Mouse (Mus musculus): ENCODE results near the gene Kcnma1. TPM values are rescaled to one million over a fixed set of nuclear protein-coding genes. Genes with fewer than 3 reads are reported as not detected.

The Kcnma1 gene
- polyA plus RNA-seq, 1 experiment from 2014 or later: 6.5 TPM

- Histone ChIP-seq H3K4me1 (peaks cover 11% of the 10 kb centered on the region; the same call in 1 of the 2 replicates), H3K9ac (no peak overlapping the region), H3K27ac (replicated peaks) (no peak overlapping the region), H3K36me3 (no peaks in the 10 kb centered on the region), H3K4me3 (replicated peaks) (no peak overlapping the region), H3K9me3 (replicated peaks) (no peaks in the 10 kb centered on the region), H3K4me2 (replicated peaks) (no peak overlapping the region), H3K27me3 (no peaks in the 10 kb centered on the region)
- 81% methylated on average over 2 of the region's 2 CpGs for WGBS
- no peak for ATAC-seq (ENCODE audit: insufficient number of reproducible peaks, low FRiP score, low TSS enrichment, low read depth)
Measured at GRCm38 (mm10) chr14:23430006-23430405, 584.3 kb downstream of the Kcnma1 start.

GRCm38 (mm10) chr14:23429043-23429442 lies 585.2 kb downstream of the Kcnma1 start:
- H3K27me3 ChIP-seq: no peaks in the 10 kb centered on the region
- H3K27ac ChIP-seq (replicated peaks): no peak overlapping the region
- 25% methylated on average over 4 of the region's 4 CpGs for WGBS
- no peaks in the 10 kb centered on the region for H3K9me3 ChIP-seq (replicated peaks)
- no peak overlapping the region for H3K4me3 ChIP-seq (replicated peaks)
- ATAC-seq (ENCODE audit: insufficient number of reproducible peaks, low FRiP score, low TSS enrichment, low read depth): 0 out of 2 replicates have a peak, but pooled peaks have one; percentile 54
- peaks cover 11% of the 10 kb centered on the region; the same call in 1 of the 2 replicates for H3K4me1 ChIP-seq
- H3K9ac ChIP-seq: no peak overlapping the region
- no peak overlapping the region for H3K4me2 ChIP-seq (replicated peaks)
- H3K36me3 ChIP-seq: no peaks in the 10 kb centered on the region

- Histone ChIP-seq H3K9ac (no peak overlapping the region), H3K36me3 (no peaks in the 10 kb centered on the region), H3K4me3 (replicated peaks) (no peak overlapping the region), H3K4me1 (peaks cover 8% of the 10 kb centered on the region; the same call in 1 of the 2 replicates), H3K27me3 (no peaks in the 10 kb centered on the region), H3K9me3 (replicated peaks) (no peaks in the 10 kb centered on the region), H3K4me2 (replicated peaks) (no peak overlapping the region), H3K27ac (replicated peaks) (no peak overlapping the region)
- 37% methylated on average over 12 of the region's 12 CpGs for WGBS
- ATAC-seq (ENCODE audit: insufficient number of reproducible peaks, low FRiP score, low TSS enrichment, low read depth): no peak
Measured at GRCm38 (mm10) chr14:23422481-23423040, 591.7 kb downstream of the Kcnma1 start.

GRCm38 (mm10) chr14:23418955-23419354 lies 595.3 kb downstream of the Kcnma1 start:
- no peak overlapping the region for H3K4me3 ChIP-seq (replicated peaks)
- no peaks in the 10 kb centered on the region; the same call in 1 of the 2 replicates for H3K4me1 ChIP-seq
- no peaks in the 10 kb centered on the region for H3K9me3 ChIP-seq (replicated peaks)
- no peak overlapping the region for H3K27ac ChIP-seq (replicated peaks)
- ATAC-seq (ENCODE audit: insufficient number of reproducible peaks, low FRiP score, low TSS enrichment, low read depth): no peak
- WGBS: 88% methylated on average over 3 of the region's 3 CpGs
- H3K4me2 ChIP-seq (replicated peaks): no peak overlapping the region
- H3K36me3 ChIP-seq: no peaks in the 10 kb centered on the region
- no peak overlapping the region for H3K9ac ChIP-seq
- H3K27me3 ChIP-seq: no peaks in the 10 kb centered on the region

- no peak overlapping the region for H3K4me2 ChIP-seq (replicated peaks)
- no peak overlapping the region for H3K27ac ChIP-seq (replicated peaks)
- no peak overlapping the region for H3K4me3 ChIP-seq (replicated peaks)
- 94% methylated on average over 2 of the region's 2 CpGs for WGBS
- no peak for ATAC-seq (ENCODE audit: insufficient number of reproducible peaks, low FRiP score, low TSS enrichment, low read depth)
- H3K9ac ChIP-seq: no peak overlapping the region
- no peaks in the 10 kb centered on the region for H3K27me3 ChIP-seq
- no peaks in the 10 kb centered on the region for H3K9me3 ChIP-seq (replicated peaks)
- H3K36me3 ChIP-seq: no peaks in the 10 kb centered on the region
- no peaks in the 10 kb centered on the region for H3K4me1 ChIP-seq
Measured at GRCm38 (mm10) chr14:23407051-23407450, 607.2 kb downstream of the Kcnma1 start.

- Histone ChIP-seq H3K9ac (no peak overlapping the region), H3K27ac (replicated peaks) (0 out of 2 replicates have a peak overlapping the region, but pooled peaks have one; percentile 34), H3K27me3 (no peaks in the 10 kb centered on the region), H3K4me2 (replicated peaks) (no peak overlapping the region), H3K4me1 (0 out of 2 replicates have a peak, but pooled peaks cover 3% of the 10 kb centered on the region), H3K36me3 (no peaks in the 10 kb centered on the region), H3K9me3 (replicated peaks) (no peaks in the 10 kb centered on the region), H3K4me3 (replicated peaks) (no peak overlapping the region)
- peak; percentile 76 for ATAC-seq (ENCODE audit: insufficient number of reproducible peaks, low FRiP score, low TSS enrichment, low read depth)
- 14% methylated on average over 6 of the region's 6 CpGs for WGBS
Measured at GRCm38 (mm10) chr14:23400777-23401469, 613.4 kb downstream of the Kcnma1 start.

- H3K9ac ChIP-seq: no peak overlapping the region
- 0 out of 2 replicates have a peak, but pooled peaks cover 3% of the 10 kb centered on the region for H3K4me1 ChIP-seq
- H3K4me2 ChIP-seq (replicated peaks): no peak overlapping the region
- 55% methylated on average over 1 of the region's 1 CpGs for WGBS
- no peaks in the 10 kb centered on the region for H3K27me3 ChIP-seq
- H3K9me3 ChIP-seq (replicated peaks): no peaks in the 10 kb centered on the region
- H3K4me3 ChIP-seq (replicated peaks): no peak overlapping the region
- ATAC-seq (ENCODE audit: insufficient number of reproducible peaks, low FRiP score, low TSS enrichment, low read depth): no peak
- H3K36me3 ChIP-seq: no peaks in the 10 kb centered on the region
- H3K27ac ChIP-seq (replicated peaks): no peak overlapping the region; the same call in 1 of the 2 replicates
Measured at GRCm38 (mm10) chr14:23397642-23398041, 616.6 kb downstream of the Kcnma1 start.

GRCm38 (mm10) chr14:23391566-23391965 lies 622.7 kb downstream of the Kcnma1 start:
- Histone ChIP-seq H3K9me3 (replicated peaks) (no peaks in the 10 kb centered on the region), H3K27me3 (no peaks in the 10 kb centered on the region), H3K4me3 (replicated peaks) (no peak overlapping the region), H3K4me1 (peaks cover 18% of the 10 kb centered on the region), H3K27ac (replicated peaks) (no peak overlapping the region), H3K9ac (no peak overlapping the region), H3K36me3 (no peaks in the 10 kb centered on the region), H3K4me2 (replicated peaks) (no peak overlapping the region)
- 69% methylated on average over 3 of the region's 3 CpGs for WGBS
- no peak for ATAC-seq (ENCODE audit: insufficient number of reproducible peaks, low FRiP score, low TSS enrichment, low read depth)

GRCm38 (mm10) chr14:23390768-23391167 lies 623.5 kb downstream of the Kcnma1 start:
- H3K9me3 ChIP-seq (replicated peaks): no peaks in the 10 kb centered on the region
- no peaks in the 10 kb centered on the region for H3K36me3 ChIP-seq
- H3K27ac ChIP-seq (replicated peaks): no peak overlapping the region
- peaks cover 22% of the 10 kb centered on the region for H3K4me1 ChIP-seq
- H3K27me3 ChIP-seq: no peaks in the 10 kb centered on the region
- H3K4me3 ChIP-seq (replicated peaks): no peak overlapping the region
- WGBS: 66% methylated on average over 5 of the region's 5 CpGs
- no peak for ATAC-seq (ENCODE audit: insufficient number of reproducible peaks, low FRiP score, low TSS enrichment, low read depth)
- no peak overlapping the region for H3K9ac ChIP-seq
- no peak overlapping the region for H3K4me2 ChIP-seq (replicated peaks)

- Histone ChIP-seq H3K4me3 (replicated peaks) (no peak overlapping the region), H3K27me3 (no peaks in the 10 kb centered on the region), H3K27ac (replicated peaks) (peak overlapping the region; percentile 55; the same call in 1 of the 2 replicates), H3K9ac (no peak overlapping the region), H3K4me2 (replicated peaks) (0 out of 2 replicates have a peak overlapping the region, but pooled peaks have one; percentile 12), H3K9me3 (replicated peaks) (no peaks in the 10 kb centered on the region), H3K36me3 (no peaks in the 10 kb centered on the region), H3K4me1 (peaks cover 22% of the 10 kb centered on the region)
- WGBS: 32% methylated on average over 4 of the region's 4 CpGs
- ATAC-seq (ENCODE audit: insufficient number of reproducible peaks, low FRiP score, low TSS enrichment, low read depth): no peak
Measured at GRCm38 (mm10) chr14:23390161-23390560, 624.1 kb downstream of the Kcnma1 start.

GRCm38 (mm10) chr14:23386786-23387185 lies 627.5 kb downstream of the Kcnma1 start:
- Histone ChIP-seq H3K27me3 (no peaks in the 10 kb centered on the region), H3K4me2 (replicated peaks) (no peak overlapping the region), H3K9ac (no peak overlapping the region), H3K27ac (replicated peaks) (no peak overlapping the region), H3K4me3 (replicated peaks) (no peak overlapping the region), H3K9me3 (replicated peaks) (no peaks in the 10 kb centered on the region), H3K36me3 (no peaks in the 10 kb centered on the region), H3K4me1 (peaks cover 22% of the 10 kb centered on the region)
- ATAC-seq (ENCODE audit: insufficient number of reproducible peaks, low FRiP score, low TSS enrichment, low read depth): no peak
- 91% methylated on average over 3 of the region's 3 CpGs for WGBS
